Mouse (Mus musculus) hindbrain, postnatal 0 days (tissue): ENCODE measurements at regions not wholly inside any gene's neighbourhood (a gene's known extent, or its start where the extent isn't known, plus 50 kb on each side); places are given as distances from the start of the nearest gene placed in this dataset.

Experiments
- ATAC-seq: fragments of 200-750 bp; cut with Nextera tagmentation; 2 replicates; pipeline ENCODE4 v1.8.0; 2017; ENCODE audit warnings: mild to moderate bottlenecking, moderate TSS enrichment, moderate library complexity
- DNase-seq: peaks from one replicate; pipeline ENCODE4 v3.0.0-alpha.2; 2015; ENCODE audit warnings: low spot score
- H3K27ac ChIP-seq: fragments of 300-500 bp; sonication (generic); 2 replicates; pipeline ENCODE4 v1.5.1; 2014; ENCODE audit warnings: mild to moderate bottlenecking
- H3K27me3 ChIP-seq: fragments of 300-500 bp; sonication (generic); 2 replicates; pipeline ENCODE4 v1.6.1; 2014; ENCODE audit warnings: low read length, mixed read lengths; ENCODE audit not compliant: insufficient read depth
- H3K36me3 ChIP-seq: fragments of 300-500 bp; sonication (generic); 2 replicates; pipeline ENCODE4 v1.6.1; 2014; ENCODE audit warnings: low read length, mixed read lengths; ENCODE audit not compliant: insufficient read depth
- H3K4me1 ChIP-seq: fragments of 300-500 bp; sonication (generic); 2 replicates; pipeline ENCODE4 v1.6.1; 2014; ENCODE audit warnings: antibody characterized with exemption, low read length, mixed read lengths; ENCODE audit not compliant: insufficient read depth
- H3K4me2 ChIP-seq: fragments of 300-500 bp; sonication (generic); 2 replicates; pipeline ENCODE4 v1.6.1; 2014; ENCODE audit warnings: low read depth, mild to moderate bottlenecking, low read length, moderate library complexity, mixed read lengths
- H3K4me3 ChIP-seq: fragments of 300-500 bp; sonication (generic); 2 replicates; pipeline ENCODE4 v1.5.1; 2014; ENCODE audit warnings: low read length
- H3K9ac ChIP-seq: fragments of 300-500 bp; sonication (generic); replicated peaks from 2 replicates; pipeline ENCODE4 v1.6.1; 2014; ENCODE audit warnings: mild to moderate bottlenecking, low read length, moderate library complexity, mixed read lengths
- H3K9me3 ChIP-seq: fragments of 300-500 bp; sonication (generic); 2 replicates; pipeline ENCODE4 v1.6.1; 2016; ENCODE audit warnings: low read length, mixed read lengths
- CTCF ChIP-seq: IDR thresholded peaks from 2 replicates; pipeline ENCODE4 v1.5.1; 2016; ENCODE audit warnings: antibody characterized with exemption, control low read depth, low read depth
- WGBS: fragments of 180-500 bp; shearing (Covaris S2); extraction: QIAGEN DNeasy Blood & Tissue Kit; methylation state at CpG from one replicate; pipeline ENCODE4 v1.1.7; 2014; 5-methylcytosine and 5-hydroxymethylcytosine counted together

GRCm38 (mm10) chr17:84031381-84031780 is 156.4 kb downstream of the Zfp36l2 start:
- Histone ChIP-seq H3K9me3 (no peaks in the 10 kb centered on the region), H3K4me2 (no peak overlapping the region), H3K4me3 (no peak overlapping the region), H3K27ac (no peak overlapping the region), H3K4me1 (no peaks in the 10 kb centered on the region), H3K36me3 (no peaks in the 10 kb centered on the region), H3K9ac (no peak overlapping the region), H3K27me3 (no peaks in the 10 kb centered on the region)
- 80% methylated on average over 6 of the region's 6 CpGs for WGBS
- DNase-seq = no peak
- no peak for ATAC-seq
- no peak for TF ChIP-seq CTCF

- peak; percentile 15 for TF ChIP-seq CTCF
- Histone ChIP-seq H3K27me3 (no peaks in the 10 kb centered on the region), H3K9me3 (no peaks in the 10 kb centered on the region), H3K4me1 (no peaks in the 10 kb centered on the region), H3K27ac (no peak overlapping the region), H3K9ac (no peak overlapping the region), H3K4me3 (no peak overlapping the region), H3K36me3 (no peaks in the 10 kb centered on the region), H3K4me2 (no peak overlapping the region)
- ATAC-seq (no peak), DNase-seq (no peak)
- 86% methylated on average over 5 of the region's 5 CpGs for WGBS
Observed at GRCm38 (mm10) chr17:84030699-84031098, 157.0 kb downstream of the Zfp36l2 start.

GRCm38 (mm10) chr17:84028157-84028970 is 159.4 kb downstream of the Zfp36l2 start:
- H3K4me1 ChIP-seq = no peaks in the 10 kb centered on the region
- 0 out of 2 replicates have a peak overlapping the region, but pooled peaks have one; percentile 4 for H3K9ac ChIP-seq
- H3K9me3 ChIP-seq = no peaks in the 10 kb centered on the region
- peak overlapping the region; percentile 1; the same call in 1 of the 2 replicates for H3K4me3 ChIP-seq
- H3K36me3 ChIP-seq = no peaks in the 10 kb centered on the region
- no peaks in the 10 kb centered on the region for H3K27me3 ChIP-seq
- WGBS = 26% methylated on average over 27 of the region's 27 CpGs
- TF ChIP-seq CTCF = peak; percentile 98
- DNase-seq (peak; percentile 90), ATAC-seq (peak; percentile 94)
- H3K27ac ChIP-seq = no peak overlapping the region
- peak overlapping the region; percentile 44 for H3K4me2 ChIP-seq

- H3K36me3 ChIP-seq = no peaks in the 10 kb centered on the region
- TF ChIP-seq CTCF = no peak
- WGBS = 48% methylated on average over 9 of the region's 9 CpGs
- DNase-seq (no peak), ATAC-seq (no peak)
- H3K4me2 ChIP-seq = no peak overlapping the region
- no peaks in the 10 kb centered on the region for H3K27me3 ChIP-seq
- no peak overlapping the region for H3K9ac ChIP-seq
- no peak overlapping the region for H3K4me3 ChIP-seq
- H3K9me3 ChIP-seq = no peaks in the 10 kb centered on the region
- no peak overlapping the region for H3K27ac ChIP-seq
- H3K4me1 ChIP-seq = no peaks in the 10 kb centered on the region
Observed at GRCm38 (mm10) chr17:84027275-84027674, 160.5 kb downstream of the Zfp36l2 start.

GRCm38 (mm10) chr17:84026110-84026509 is 161.6 kb downstream of the Zfp36l2 start:
- no peak overlapping the region for H3K9ac ChIP-seq
- no peaks in the 10 kb centered on the region for H3K36me3 ChIP-seq
- H3K27ac ChIP-seq = no peak overlapping the region
- DNase-seq = peak; percentile 33
- ATAC-seq = no peak
- H3K4me1 ChIP-seq = no peaks in the 10 kb centered on the region
- H3K27me3 ChIP-seq = no peaks in the 10 kb centered on the region
- no peak overlapping the region for H3K4me3 ChIP-seq
- WGBS = 36% methylated on average over 9 of the region's 9 CpGs
- no peak overlapping the region for H3K4me2 ChIP-seq
- TF ChIP-seq CTCF = no peak
- no peaks in the 10 kb centered on the region for H3K9me3 ChIP-seq

GRCm38 (mm10) chr17:84022358-84022757 is 165.4 kb downstream of the Zfp36l2 start:
- Histone ChIP-seq H3K36me3 (no peaks in the 10 kb centered on the region), H3K27me3 (no peaks in the 10 kb centered on the region), H3K4me2 (no peak overlapping the region), H3K9ac (no peak overlapping the region), H3K27ac (no peak overlapping the region), H3K9me3 (no peaks in the 10 kb centered on the region), H3K4me3 (no peak overlapping the region), H3K4me1 (no peaks in the 10 kb centered on the region)
- no peak for TF ChIP-seq CTCF
- DNase-seq (no peak), ATAC-seq (no peak)
- WGBS = 87% methylated on average over 7 of the region's 7 CpGs

- Histone ChIP-seq H3K36me3 (no peaks in the 10 kb centered on the region), H3K9ac (no peak overlapping the region), H3K4me1 (no peaks in the 10 kb centered on the region), H3K4me3 (no peak overlapping the region), H3K27me3 (no peaks in the 10 kb centered on the region), H3K4me2 (no peak overlapping the region), H3K27ac (no peak overlapping the region), H3K9me3 (no peaks in the 10 kb centered on the region)
- no peak for DNase-seq
- no peak for ATAC-seq
- 61% methylated on average over 1 of the region's 1 CpGs for WGBS
- TF ChIP-seq CTCF = no peak
Observed at GRCm38 (mm10) chr17:84018817-84019216, 168.9 kb downstream of the Zfp36l2 start.
